Mouse (Mus musculus) adrenal gland, postnatal 10 days (tissue): ENCODE data around the gene Mtmr4. TPM values are rescaled to one million over a fixed set of nuclear protein-coding genes. Genes with fewer than 3 reads are reported as not detected.

Experiments
- DNase-seq: peaks from one replicate; pipeline ENCODE4 v3.0.0; 2021; ENCODE audit warnings: mixed read lengths
- total RNA-seq, 2 experiments: library from RNA; stranded (reverse); gene quantifications; 2 replicates each; pipeline ENCODE4 v1.2.3; 2021

Mtmr4 gene
- total RNA-seq, 2 experiments from 2014 or later = 23.9 to 28.4 TPM

- DNase-seq = no peak
Measured at GRCm38 (mm10) chr11:87615551-87615950, 23.6 kb downstream of the Mtmr4 start.

DNA sequence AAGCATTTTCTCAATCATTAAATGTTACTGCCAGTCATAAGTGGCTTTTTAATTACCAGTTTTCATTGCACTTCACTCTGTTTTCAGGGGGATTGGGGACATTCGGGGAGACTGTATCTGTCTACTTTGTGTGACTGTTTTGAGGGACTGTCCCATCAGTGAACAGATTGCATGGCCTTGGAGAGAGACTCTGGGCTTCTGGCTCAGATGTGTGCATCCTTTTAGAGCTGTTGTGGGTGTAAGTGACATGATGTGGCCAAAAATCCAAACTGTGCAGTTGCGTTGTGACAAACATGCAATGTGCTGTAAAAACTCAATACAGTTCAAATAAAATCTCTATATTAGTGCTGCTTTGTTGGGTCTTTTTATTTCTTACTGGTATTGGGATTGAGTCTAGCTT, 24.0 kb downstream of the Mtmr4 start:
- no peak for DNase-seq

DNA sequence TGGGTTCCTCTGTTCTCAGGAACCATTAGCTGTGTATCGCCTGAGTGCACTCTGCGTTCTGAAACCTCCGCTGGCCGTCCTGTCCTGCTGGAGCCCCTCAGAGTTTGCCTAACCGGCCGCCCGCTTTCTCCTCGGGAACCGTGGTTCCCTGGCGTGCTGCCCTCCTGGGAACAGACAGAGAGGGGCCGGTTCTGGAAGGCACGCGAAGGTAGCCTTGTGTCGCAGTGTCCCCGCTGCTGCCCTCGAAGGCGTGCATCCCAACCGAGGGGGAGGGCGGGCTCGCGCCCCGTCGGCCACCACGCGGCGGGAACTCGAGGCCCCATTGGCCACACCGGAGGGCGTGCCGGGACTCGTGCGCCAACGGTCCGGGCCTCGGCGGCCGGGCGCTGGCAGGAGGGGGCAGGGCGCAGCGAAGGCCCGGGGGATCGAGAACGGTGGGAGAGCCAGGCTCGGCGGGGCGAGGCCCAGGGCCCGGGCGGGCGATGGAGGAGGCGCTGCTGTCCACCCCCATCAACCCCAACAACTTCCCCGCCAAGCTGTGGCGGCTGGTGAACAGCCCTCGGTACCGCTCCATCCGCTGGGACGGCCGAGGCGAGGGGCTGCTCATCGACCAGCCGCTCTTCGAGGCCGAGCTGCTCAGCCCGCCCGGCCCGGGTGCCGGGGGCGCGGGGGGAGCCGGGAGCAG, 25.0 kb downstream of the Mtmr4 start, which contains the start of gene Hsf5:
TSS of gene Hsf5 (plus strand) at position 375 of the 685 bp plus-strand sequence.
- DNase-seq = no peak

DNA sequence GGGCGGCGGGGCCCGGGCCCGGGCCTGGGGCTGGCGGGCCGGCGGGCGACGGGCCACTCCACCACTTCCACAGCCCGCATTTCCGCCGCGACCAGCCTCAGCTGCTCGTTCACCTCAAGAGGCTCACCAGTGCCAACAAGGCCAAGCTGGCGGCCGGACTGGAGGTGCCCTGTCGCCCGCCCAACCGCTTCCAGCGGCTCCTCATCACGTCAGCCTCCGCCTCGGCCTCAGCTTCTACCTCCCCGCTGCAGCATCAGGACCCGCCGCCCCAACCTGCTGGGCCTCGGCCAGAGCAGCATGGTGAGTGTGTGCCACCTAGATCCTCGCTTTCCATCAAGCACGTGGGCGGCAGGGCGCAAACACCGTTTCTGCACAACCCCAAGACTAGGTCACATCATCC, 25.6 kb downstream of the Mtmr4 start:
- no peak for DNase-seq

- DNase-seq = no peak
Measured at GRCm38 (mm10) chr11:87623160-87623559, 31.2 kb downstream of the Mtmr4 start.

DNA sequence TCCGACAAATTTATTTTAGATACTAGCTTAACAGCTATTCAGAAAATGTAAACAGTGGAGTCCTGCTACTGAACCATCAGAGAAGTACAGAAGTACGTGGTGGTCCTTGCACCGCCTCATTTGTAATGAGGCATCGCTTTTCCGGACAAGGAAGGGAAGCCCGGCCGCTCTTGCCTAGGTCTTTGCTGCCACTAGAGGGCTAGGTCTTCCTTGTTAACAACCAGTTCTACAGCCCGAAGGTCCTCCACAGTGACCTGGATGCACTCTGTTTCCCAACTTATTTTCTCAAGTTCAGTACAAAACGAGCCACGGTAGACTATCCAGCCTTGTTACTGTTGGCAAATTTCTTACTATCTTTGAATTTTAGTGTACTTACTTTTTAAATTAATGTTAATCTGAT, 37.9 kb downstream of the Mtmr4 start:
- peak; percentile 63 for DNase-seq

GRCm38 (mm10) chr11:87638793-87639192, 46.8 kb downstream of the Mtmr4 start:
- no peak for DNase-seq

- DNase-seq = peak; percentile 83
Measured at GRCm38 (mm10) chr11:87639206-87639605, 47.2 kb downstream of the Mtmr4 start.

DNA sequence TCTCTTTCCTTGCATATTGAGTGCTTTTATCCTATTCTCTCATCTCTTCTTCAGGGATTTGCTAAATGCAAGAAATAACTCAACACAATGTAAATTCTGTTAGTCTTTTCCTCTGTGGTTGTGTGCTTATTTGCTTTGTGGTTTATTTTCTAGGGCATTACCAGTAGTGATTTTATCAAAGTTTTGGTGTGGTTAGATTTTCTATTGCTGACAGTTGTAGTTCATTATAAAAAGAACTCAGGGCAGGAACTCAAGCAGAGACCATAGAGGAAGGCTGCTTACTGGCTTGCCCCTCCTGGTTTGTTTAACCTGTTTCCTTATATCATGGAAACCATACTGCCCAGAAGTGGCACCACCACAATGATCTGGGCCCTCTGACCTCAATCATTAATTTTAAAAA, 50.9 kb downstream of the Mtmr4 start:
- DNase-seq = no peak

- no peak for DNase-seq
Measured at GRCm38 (mm10) chr11:87654693-87655092, 62.7 kb downstream of the Mtmr4 start.

DNA sequence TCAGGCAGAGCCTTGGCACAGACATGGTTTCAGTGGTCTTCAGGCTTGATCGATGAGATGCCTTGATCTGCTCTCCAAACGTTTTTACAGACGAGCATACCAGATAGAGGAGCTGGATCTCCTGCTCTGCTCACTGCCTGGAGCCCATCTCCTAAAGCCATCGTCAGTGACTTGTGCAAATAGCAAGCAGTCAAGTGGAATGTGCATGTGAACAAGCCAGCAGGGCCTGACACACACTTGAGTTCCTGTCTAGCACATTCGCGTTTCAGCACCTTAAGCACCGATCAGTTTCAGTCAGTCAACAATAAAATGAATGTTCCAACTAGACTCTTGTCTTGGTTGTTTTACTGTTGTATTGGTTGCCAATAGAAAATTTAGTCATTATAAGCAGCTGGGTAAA, 67.3 kb downstream of the Mtmr4 start:
- no peak for DNase-seq

GRCm38 (mm10) chr11:87662407-87662806, 70.4 kb downstream of the Mtmr4 start, which contains the start of gene Rnf43:
TSS of gene Rnf43 (plus strand) at chr11:87662722.
- DNase-seq = peak; percentile 89

GRCm38 (mm10) chr11:87662822-87663221, 70.9 kb downstream of the Mtmr4 start:
- no peak for DNase-seq

GRCm38 (mm10) chr11:87663948-87664347, 72.0 kb downstream of the Mtmr4 start:
- DNase-seq = no peak

DNA sequence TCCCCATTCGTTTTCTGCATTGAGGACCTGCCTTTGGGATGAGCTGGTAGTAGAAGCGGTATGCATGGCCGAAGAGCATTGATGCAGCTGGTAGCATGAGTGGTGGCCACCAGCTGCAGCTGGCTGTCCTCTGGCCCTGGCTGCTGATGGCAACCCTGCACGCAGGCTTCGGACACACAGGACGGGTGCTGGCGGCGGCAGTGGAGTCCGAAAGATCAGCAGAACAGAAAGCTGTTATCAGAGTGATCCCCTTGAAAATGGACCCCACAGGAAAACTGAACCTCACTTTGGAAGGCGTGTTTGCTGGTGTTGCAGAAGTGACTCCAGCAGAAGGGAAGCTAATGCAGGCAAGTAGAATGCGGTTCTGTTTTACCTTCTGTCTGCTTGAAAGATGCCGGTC, 72.6 kb downstream of the Mtmr4 start:
- DNase-seq = peak; percentile 28

- no peak for DNase-seq
Measured at GRCm38 (mm10) chr11:87665224-87665623, 73.3 kb downstream of the Mtmr4 start.

DNA sequence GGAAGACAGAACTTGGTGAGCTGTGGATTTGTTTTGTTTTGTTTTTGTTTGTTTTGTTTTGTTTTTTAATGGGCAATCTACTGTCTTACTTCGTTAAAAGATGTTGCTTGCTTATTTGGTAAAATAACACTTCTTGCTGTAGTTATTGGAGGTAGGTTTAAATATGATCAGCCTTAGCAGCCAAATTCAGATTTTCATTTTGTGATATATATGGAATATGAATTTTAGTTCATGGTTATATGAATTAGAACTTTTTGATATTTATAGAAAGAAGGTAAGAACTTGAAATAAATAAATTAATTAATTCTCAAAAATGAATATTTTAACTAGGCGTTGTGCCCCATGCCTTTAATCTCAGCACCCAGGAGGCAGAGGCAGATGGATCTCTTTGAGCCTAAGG, 73.7 kb downstream of the Mtmr4 start:
- no peak for DNase-seq

Other genes starting within 250 kb of the Mtmr4 start
- gene Ppm1e, start 233.1 kb upstream of the Mtmr4 start, total RNA-seq = 10 to 100 TPM in 1 of 2 experiments, 1 to 10 TPM in 1; 9.2 to 12.5 TPM
- gene Rad51c, start 187.2 kb upstream of the Mtmr4 start, total RNA-seq = 1 to 10 TPM; 3.2 to 3.3 TPM
- under 1 TPM; 0.58 to 0.90 TPM for gene Tex14, start 187.1 kb upstream of the Mtmr4 start, total RNA-seq
- gene Gm11492, start 25.5 kb upstream of the Mtmr4 start, total RNA-seq = not detected
- 10 to 100 TPM; 54.9 to 55.4 TPM for gene Sept4, start 23.3 kb upstream of the Mtmr4 start, total RNA-seq
- under 1 TPM; 0.12 TPM for gene Hsf5, start 25.0 kb downstream of the Mtmr4 start, total RNA-seq
- 1 to 10 TPM; 2.8 to 3.4 TPM for gene Rnf43, start 70.6 kb downstream of the Mtmr4 start, total RNA-seq
- 10 to 100 TPM; 67.8 to 77.6 TPM for gene Supt4a, start 145.4 kb downstream of the Mtmr4 start, total RNA-seq
- gene Tspoap1, start 168.4 kb downstream of the Mtmr4 start, total RNA-seq = 1 to 10 TPM; 1.8 to 4.2 TPM
- 1 to 10 TPM; 4.8 to 6.2 TPM for gene Mpo, start 201.4 kb downstream of the Mtmr4 start, total RNA-seq
- gene Lpo, start 236.1 kb downstream of the Mtmr4 start, total RNA-seq = not detected